Mouse (Mus musculus): Measurements from ENCODE around the gene Phldb2. TPM values are rescaled to one million over a fixed set of nuclear protein-coding genes. Genes with fewer than 3 reads are reported as not detected.

Gene Phldb2
- total and polyA plus RNA-seq, 3 experiments: 0.55 TPM; not detected in 2

- no peak for DNase-seq (ENCODE audit: low spot score)
- Histone ChIP-seq H3K27me3 (ENCODE audit: insufficient read depth, low read length) (no peaks in the 10 kb centered on the region), H3K4me3 (ENCODE audit: low read depth, low read length) (no peak overlapping the region), H3K36me3 (replicated peaks) (no peaks in the 10 kb centered on the region), H3K9me3 (replicated peaks) (0 out of 2 replicates have a peak, but pooled peaks cover 3% of the 10 kb centered on the region), H3K4me1 (ENCODE audit: insufficient read depth, low read depth, low read length) (no peaks in the 10 kb centered on the region)
- TF ChIP-seq POLR2AphosphoS5 (IDR thresholded peaks at IDR 0.05; ENCODE audit: insufficient replicate concordance, low read depth, low read length): no peak
- TF ChIP-seq GATA1 (IDR thresholded peaks at IDR 0.05; ENCODE audit: borderline replicate concordance, low read length): no peak
- no peak for TF ChIP-seq CTCF (IDR thresholded peaks at IDR 0.05; ENCODE audit: low read depth, low read length)
- TF ChIP-seq TAL1 (conservative IDR thresholded peaks at IDR 0.05; ENCODE audit: low read depth, low read length): no peak
- TF ChIP-seq GATA2 (IDR thresholded peaks at IDR 0.05; ENCODE audit: borderline replicate concordance, low read depth, low read length): no peak
- no peak for ATAC-seq (ENCODE audit: extremely low read depth, insufficient number of reproducible peaks, low FRiP score, poor library complexity, severe bottlenecking)
Measured at GRCm38 (mm10) chr16:45871286-45871976, 82.0 kb downstream of the Phldb2 start.

GRCm38 (mm10) chr16:45870651-45871050 is 82.7 kb downstream of the Phldb2 start:
- ATAC-seq (ENCODE audit: extremely low read depth, insufficient number of reproducible peaks, low FRiP score, poor library complexity, severe bottlenecking) (no peak), DNase-seq (ENCODE audit: low spot score) (no peak)
- no peak for TF ChIP-seq TAL1 (conservative IDR thresholded peaks at IDR 0.05; ENCODE audit: low read depth, low read length)
- no peak for TF ChIP-seq GATA1 (IDR thresholded peaks at IDR 0.05; ENCODE audit: borderline replicate concordance, low read length)
- TF ChIP-seq CTCF (IDR thresholded peaks at IDR 0.05; ENCODE audit: low read depth, low read length): no peak
- no peak for TF ChIP-seq POLR2AphosphoS5 (IDR thresholded peaks at IDR 0.05; ENCODE audit: insufficient replicate concordance, low read depth, low read length)
- no peak for TF ChIP-seq GATA2 (IDR thresholded peaks at IDR 0.05; ENCODE audit: borderline replicate concordance, low read depth, low read length)

GRCm38 (mm10) chr16:45869044-45869443 is 84.4 kb downstream of the Phldb2 start:
- H3K27me3 ChIP-seq (ENCODE audit: insufficient read depth, low read length): no peaks in the 10 kb centered on the region
- no peak overlapping the region for H3K4me3 ChIP-seq (ENCODE audit: low read depth, low read length)
- no peaks in the 10 kb centered on the region for H3K36me3 ChIP-seq (replicated peaks)
- 0 out of 2 replicates have a peak, but pooled peaks cover 3% of the 10 kb centered on the region for H3K9me3 ChIP-seq (replicated peaks)
- DNase-seq (ENCODE audit: low spot score): no peak
- no peaks in the 10 kb centered on the region for H3K4me1 ChIP-seq (ENCODE audit: insufficient read depth, low read depth, low read length)
- TF ChIP-seq GATA2 (IDR thresholded peaks at IDR 0.05; ENCODE audit: borderline replicate concordance, low read depth, low read length) (no peak), TAL1 (conservative IDR thresholded peaks at IDR 0.05; ENCODE audit: low read depth, low read length) (no peak), CTCF (IDR thresholded peaks at IDR 0.05; ENCODE audit: low read depth, low read length) (no peak), GATA1 (IDR thresholded peaks at IDR 0.05; ENCODE audit: borderline replicate concordance, low read length) (no peak), POLR2AphosphoS5 (IDR thresholded peaks at IDR 0.05; ENCODE audit: insufficient replicate concordance, low read depth, low read length) (no peak)
- no peak for ATAC-seq (ENCODE audit: extremely low read depth, insufficient number of reproducible peaks, low FRiP score, poor library complexity, severe bottlenecking)

More at GRCm38 (mm10) chr16:45870651-45871050, 82.7 kb downstream of the Phldb2 start:
- no peaks in the 10 kb centered on the region for H3K4me1 ChIP-seq (ENCODE audit: insufficient read depth, low read depth, low read length)
- H3K36me3 ChIP-seq (replicated peaks): no peaks in the 10 kb centered on the region
- H3K4me3 ChIP-seq (ENCODE audit: low read depth, low read length): no peak overlapping the region
- no peaks in the 10 kb centered on the region for H3K27me3 ChIP-seq (ENCODE audit: insufficient read depth, low read length)
- H3K9me3 ChIP-seq (replicated peaks): 0 out of 2 replicates have a peak, but pooled peaks cover 3% of the 10 kb centered on the region

GRCm38 (mm10) chr16:45857277-45857863 is 96.0 kb downstream of the Phldb2 start:
- TF ChIP-seq TAL1 (conservative IDR thresholded peaks at IDR 0.05; ENCODE audit: low read depth, low read length) (no peak), GATA2 (IDR thresholded peaks at IDR 0.05; ENCODE audit: borderline replicate concordance, low read depth, low read length) (no peak), CTCF (IDR thresholded peaks at IDR 0.05; ENCODE audit: low read depth, low read length) (no peak), GATA1 (IDR thresholded peaks at IDR 0.05; ENCODE audit: borderline replicate concordance, low read length) (no peak), POLR2AphosphoS5 (IDR thresholded peaks at IDR 0.05; ENCODE audit: insufficient replicate concordance, low read depth, low read length) (no peak)
- H3K9me3 ChIP-seq (replicated peaks): no peaks in the 10 kb centered on the region
- no peaks in the 10 kb centered on the region for H3K36me3 ChIP-seq (replicated peaks)
- no peak for DNase-seq (ENCODE audit: low spot score)
- ATAC-seq (ENCODE audit: extremely low read depth, insufficient number of reproducible peaks, low FRiP score, poor library complexity, severe bottlenecking): no peak
- H3K4me1 ChIP-seq (ENCODE audit: insufficient read depth, low read depth, low read length): no peaks in the 10 kb centered on the region
- H3K27me3 ChIP-seq (ENCODE audit: insufficient read depth, low read length): no peaks in the 10 kb centered on the region
- no peak overlapping the region for H3K4me3 ChIP-seq (ENCODE audit: low read depth, low read length)

GRCm38 (mm10) chr16:45854499-45854898 is 98.9 kb downstream of the Phldb2 start:
- DNase-seq (ENCODE audit: low spot score): no peak
- H3K4me3 ChIP-seq (ENCODE audit: low read depth, low read length): no peak overlapping the region
- H3K4me1 ChIP-seq (ENCODE audit: insufficient read depth, low read depth, low read length): no peaks in the 10 kb centered on the region
- TF ChIP-seq GATA1 (IDR thresholded peaks at IDR 0.05; ENCODE audit: borderline replicate concordance, low read length) (no peak), GATA2 (IDR thresholded peaks at IDR 0.05; ENCODE audit: borderline replicate concordance, low read depth, low read length) (no peak), CTCF (IDR thresholded peaks at IDR 0.05; ENCODE audit: low read depth, low read length) (no peak), POLR2AphosphoS5 (IDR thresholded peaks at IDR 0.05; ENCODE audit: insufficient replicate concordance, low read depth, low read length) (no peak), TAL1 (conservative IDR thresholded peaks at IDR 0.05; ENCODE audit: low read depth, low read length) (no peak)
- H3K9me3 ChIP-seq (replicated peaks): no peaks in the 10 kb centered on the region
- no peaks in the 10 kb centered on the region for H3K36me3 ChIP-seq (replicated peaks)
- ATAC-seq (ENCODE audit: extremely low read depth, insufficient number of reproducible peaks, low FRiP score, poor library complexity, severe bottlenecking): no peak
- no peaks in the 10 kb centered on the region for H3K27me3 ChIP-seq (ENCODE audit: insufficient read depth, low read length)

- TF ChIP-seq GATA1 (IDR thresholded peaks at IDR 0.05; ENCODE audit: borderline replicate concordance, low read length) (no peak), TAL1 (conservative IDR thresholded peaks at IDR 0.05; ENCODE audit: low read depth, low read length) (no peak), POLR2AphosphoS5 (IDR thresholded peaks at IDR 0.05; ENCODE audit: insufficient replicate concordance, low read depth, low read length) (no peak), GATA2 (IDR thresholded peaks at IDR 0.05; ENCODE audit: borderline replicate concordance, low read depth, low read length) (no peak), CTCF (IDR thresholded peaks at IDR 0.05; ENCODE audit: low read depth, low read length) (no peak)
- no peak overlapping the region for H3K4me3 ChIP-seq (ENCODE audit: low read depth, low read length)
Measured at GRCm38 (mm10) chr16:45849045-45849444, 104.4 kb downstream of the Phldb2 start.

More at GRCm38 (mm10) chr16:45849045-45849444, 104.4 kb downstream of the Phldb2 start:
- Histone ChIP-seq H3K4me1 (ENCODE audit: insufficient read depth, low read depth, low read length) (no peaks in the 10 kb centered on the region), H3K9me3 (replicated peaks) (peaks cover 14% of the 10 kb centered on the region), H3K27me3 (ENCODE audit: insufficient read depth, low read length) (no peaks in the 10 kb centered on the region), H3K36me3 (replicated peaks) (no peaks in the 10 kb centered on the region)
- DNase-seq (ENCODE audit: low spot score) (no peak), ATAC-seq (ENCODE audit: extremely low read depth, insufficient number of reproducible peaks, low FRiP score, poor library complexity, severe bottlenecking) (no peak)
